Comparison of ENCODE assay signal across 22 mouse cellular contexts in the genomic region with DNA sequence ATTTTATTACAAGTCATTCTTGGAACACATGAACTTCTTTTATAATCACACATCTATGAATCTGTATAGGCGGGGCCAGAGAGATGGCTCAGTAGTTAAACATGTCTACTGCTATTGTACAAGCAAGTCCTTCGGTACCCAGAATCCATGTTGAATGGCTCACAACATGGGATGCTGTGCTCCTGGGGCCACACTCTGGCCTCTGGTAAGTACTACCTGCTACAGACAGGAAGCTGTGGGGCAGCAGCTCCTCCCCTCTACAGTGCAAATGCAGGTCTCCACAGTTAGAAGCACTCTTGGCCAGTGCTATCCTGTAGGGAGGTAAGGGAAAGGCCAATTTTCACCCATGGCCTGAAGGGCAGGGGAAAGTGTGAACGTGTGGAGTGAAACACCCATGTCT.
A peak's percentile ranks its signal among the peaks of the same experiment; 100 is the strongest.
DNase-seq lines count a peak whose midpoint lies in the region; ATAC-seq and TF ChIP-seq lines count a peak whose summit lies in the region.
"Had no signal": no experiment of that assay in that cellular context is flagged by ENCODE, and none has a peak within 500 bp of the region (broad histone marks: within the 10 kb centered on the region; RNA-seq: fewer than 3 reads in every experiment).

No protein-coding gene starts in this region.

- no peak overlapping the region for H3K9ac ChIP-seq in kidney, embryonic 16.5 days (replicated peaks; ENCODE audit: low read length)
- no peak overlapping the region for H3K9ac ChIP-seq in midbrain, embryonic 15.5 days
- H3K9ac ChIP-seq in midbrain, embryonic 11.5 days (ENCODE audit: low read length): no peak overlapping the region
- H3K9ac ChIP-seq in limb, embryonic 13.5 days: no peak overlapping the region
- H3K9ac ChIP-seq: forebrain, embryonic 13.5 days; forebrain, postnatal 0 days; heart, embryonic 13.5 days; hindbrain, embryonic 13.5 days had no signal

- TF ChIP-seq POLR2A in kidney, adult 2 months (IDR thresholded peaks at IDR 0.05; ENCODE audit: low read depth, low read length): no peak

- no peaks in the 10 kb centered on the region for H3K4me1 ChIP-seq in kidney, embryonic 16.5 days (ENCODE audit: insufficient read depth, low read length)
- peaks cover 3% of the 10 kb centered on the region; the same call in 1 of the 2 replicates for H3K4me1 ChIP-seq in kidney, adult 2 months (ENCODE audit: control insufficient read depth, insufficient read depth, low read length)
- H3K4me1 ChIP-seq in midbrain, embryonic 15.5 days: peaks cover 19% of the 10 kb centered on the region
- peaks cover 11% of the 10 kb centered on the region for H3K4me1 ChIP-seq in midbrain, embryonic 11.5 days (ENCODE audit: control insufficient read depth, insufficient read depth, low read length)
- peaks cover 34% of the 10 kb centered on the region for H3K4me1 ChIP-seq in limb, embryonic 13.5 days

- peak; percentile 9 for DNase-seq in kidney, adult 11 months
- no peak for DNase-seq in kidney, postnatal 10 days
- no peak for DNase-seq in kidney, adult 2 months
- DNase-seq in midbrain, embryonic 11.5 days (ENCODE audit: low spot score, missing footprints): no peak
- no peak for DNase-seq in frontal cortex, postnatal 36 days (ENCODE audit: low spot score in 2 of 2)
- DNase-seq: adrenal gland, postnatal 14 days; B cell, adult 2 months; cerebellum, adult 11-12 months; cerebellum, adult 9-10 months; cerebellum, postnatal 25 days; forebrain, postnatal 0 days; gastrocnemius, adult 2 months; gastrocnemius, postnatal 25 days; heart, postnatal 4 days had no signal

- no peak overlapping the region for H3K4me2 ChIP-seq in kidney, embryonic 16.5 days (replicated peaks; ENCODE audit: low read depth, low read length)
- H3K4me2 ChIP-seq in midbrain, embryonic 15.5 days: no peak overlapping the region
- H3K4me2 ChIP-seq in midbrain, embryonic 11.5 days: no peak overlapping the region
- no peak overlapping the region for H3K4me2 ChIP-seq in limb, embryonic 13.5 days (replicated peaks)
- H3K4me2 ChIP-seq: heart, embryonic 13.5 days had no signal

- 0 out of 2 replicates have a peak, but pooled peaks have one; percentile 35 for ATAC-seq in kidney, embryonic 16.5 days (ENCODE audit: low FRiP score, low TSS enrichment)
- peak; percentile 40; the same call in 1 of the 2 replicates for ATAC-seq in midbrain, embryonic 15.5 days (replicated peaks)
- ATAC-seq in midbrain, embryonic 11.5 days (ENCODE audit: low FRiP score): no peak
- no peak for ATAC-seq in limb, embryonic 13.5 days (ENCODE audit: low FRiP score, low read depth)
- ATAC-seq: activated CD4-positive, CD25-positive, alpha-beta regulatory T cell, adult 4 months; CD4-positive, CD25-positive, alpha-beta regulatory T cell, adult 4 months had no signal

- no peak overlapping the region for H3K27ac ChIP-seq in kidney, embryonic 16.5 days (ENCODE audit: low read length)
- H3K27ac ChIP-seq in kidney, adult 2 months (ENCODE audit: insufficient read depth, low read depth, low read length): no peak overlapping the region
- no peak overlapping the region for H3K27ac ChIP-seq in midbrain, embryonic 15.5 days
- no peak overlapping the region for H3K27ac ChIP-seq in midbrain, embryonic 11.5 days (ENCODE audit: low read depth, low read length)
- peak overlapping the region; percentile 29; the same call in 1 of the 2 replicates for H3K27ac ChIP-seq in limb, embryonic 13.5 days
- H3K27ac ChIP-seq: forebrain, embryonic 13.5 days; gastrocnemius, adult 2 months; heart, embryonic 13.5 days; hindbrain, embryonic 13.5 days had no signal

- no peaks in the 10 kb centered on the region for H3K9me3 ChIP-seq in kidney, embryonic 16.5 days (ENCODE audit: low read length)
- no peaks in the 10 kb centered on the region for H3K9me3 ChIP-seq in midbrain, embryonic 15.5 days
- H3K9me3 ChIP-seq in midbrain, embryonic 11.5 days (ENCODE audit: control insufficient read depth, low read length): no peaks in the 10 kb centered on the region
- H3K9me3 ChIP-seq in limb, embryonic 13.5 days: no peaks in the 10 kb centered on the region
- H3K9me3 ChIP-seq: forebrain, embryonic 13.5 days; heart, embryonic 13.5 days; hindbrain, embryonic 13.5 days had no signal

- no peak overlapping the region for H3K4me3 ChIP-seq in kidney, embryonic 16.5 days (ENCODE audit: low read length)
- H3K4me3 ChIP-seq in kidney, adult 2 months (ENCODE audit: insufficient read depth, low read depth, low read length): no peak overlapping the region
- H3K4me3 ChIP-seq in midbrain, embryonic 15.5 days: no peak overlapping the region
- no peak overlapping the region for H3K4me3 ChIP-seq in midbrain, embryonic 11.5 days (ENCODE audit: low read depth, low read length)
- H3K4me3 ChIP-seq in limb, embryonic 13.5 days: no peak overlapping the region
- H3K4me3 ChIP-seq: forebrain, embryonic 13.5 days; gastrocnemius, adult 2 months; heart, embryonic 13.5 days; hindbrain, embryonic 13.5 days had no signal

- H3K27me3 ChIP-seq in kidney, embryonic 16.5 days (ENCODE audit: insufficient read depth, low read length): peaks cover 74% of the 10 kb centered on the region
- no peaks in the 10 kb centered on the region for H3K27me3 ChIP-seq in kidney, adult 2 months (replicated peaks; ENCODE audit: control insufficient read depth, insufficient read depth, low read length)
- H3K27me3 ChIP-seq in midbrain, embryonic 15.5 days (replicated peaks): peaks cover 18% of the 10 kb centered on the region
- peaks cover 16% of the 10 kb centered on the region; the same call in 1 of the 2 replicates for H3K27me3 ChIP-seq in midbrain, embryonic 11.5 days (ENCODE audit: control insufficient read depth, insufficient read depth, low read length)
- H3K27me3 ChIP-seq in limb, embryonic 13.5 days: peaks cover 66% of the 10 kb centered on the region

- no peak for TF ChIP-seq CTCF in kidney, adult 2 months (conservative IDR thresholded peaks at IDR 0.05; ENCODE audit: insufficient read depth, insufficient read length, low read depth, low read length)

- 74% methylated on average over 3 of the region's 3 CpGs for WGBS in kidney, embryonic 16.5 days
- WGBS in kidney, adult 2 months: 68% methylated on average over 3 of the region's 3 CpGs
- 72% methylated on average over 3 of the region's 3 CpGs for WGBS in midbrain, embryonic 15.5 days
- 70% methylated on average over 3 of the region's 3 CpGs for WGBS in midbrain, embryonic 11.5 days
- WGBS in limb, embryonic 13.5 days: 59% methylated on average over 3 of the region's 3 CpGs

- H3K36me3 ChIP-seq in kidney, embryonic 16.5 days (ENCODE audit: insufficient read depth, low read length): no peaks in the 10 kb centered on the region
- H3K36me3 ChIP-seq in kidney, adult 2 months (ENCODE audit: control insufficient read depth, insufficient read depth, low read length): no peaks in the 10 kb centered on the region
- H3K36me3 ChIP-seq in midbrain, embryonic 15.5 days (replicated peaks): no peaks in the 10 kb centered on the region
- H3K36me3 ChIP-seq in midbrain, embryonic 11.5 days (ENCODE audit: control insufficient read depth, insufficient read depth, low read length): no peaks in the 10 kb centered on the region
- no peaks in the 10 kb centered on the region for H3K36me3 ChIP-seq in limb, embryonic 13.5 days
- H3K36me3 ChIP-seq: heart, embryonic 13.5 days; hindbrain, embryonic 13.5 days had no signal

Comparison
In these comparisons a context has a peak if more than half of its experiments do, and no peak if none do; other contexts are left out.
1. ATAC-seq: peak in kidney, embryonic 16.5 days (single experiment) and midbrain, embryonic 15.5 days (single experiment); none in midbrain, embryonic 11.5 days (single experiment) and limb, embryonic 13.5 days (single experiment).